Mouse (Mus musculus) erythroblast, embryonic 14.5 days (primary cell): Measurements from ENCODE around the gene Tiparp.

Experiments
- GATA1 ChIP-seq: IDR thresholded peaks from 2 replicates; pipeline ENCODE4 v1.6.1; 2012; ENCODE audit warnings: low read length, inconsistent platforms, mixed read lengths
- TAL1 ChIP-seq: IDR thresholded peaks from 3 replicates; pipeline ENCODE4 v1.6.1; 2012; ENCODE audit warnings: low read length, inconsistent platforms, mixed read lengths

DNA sequence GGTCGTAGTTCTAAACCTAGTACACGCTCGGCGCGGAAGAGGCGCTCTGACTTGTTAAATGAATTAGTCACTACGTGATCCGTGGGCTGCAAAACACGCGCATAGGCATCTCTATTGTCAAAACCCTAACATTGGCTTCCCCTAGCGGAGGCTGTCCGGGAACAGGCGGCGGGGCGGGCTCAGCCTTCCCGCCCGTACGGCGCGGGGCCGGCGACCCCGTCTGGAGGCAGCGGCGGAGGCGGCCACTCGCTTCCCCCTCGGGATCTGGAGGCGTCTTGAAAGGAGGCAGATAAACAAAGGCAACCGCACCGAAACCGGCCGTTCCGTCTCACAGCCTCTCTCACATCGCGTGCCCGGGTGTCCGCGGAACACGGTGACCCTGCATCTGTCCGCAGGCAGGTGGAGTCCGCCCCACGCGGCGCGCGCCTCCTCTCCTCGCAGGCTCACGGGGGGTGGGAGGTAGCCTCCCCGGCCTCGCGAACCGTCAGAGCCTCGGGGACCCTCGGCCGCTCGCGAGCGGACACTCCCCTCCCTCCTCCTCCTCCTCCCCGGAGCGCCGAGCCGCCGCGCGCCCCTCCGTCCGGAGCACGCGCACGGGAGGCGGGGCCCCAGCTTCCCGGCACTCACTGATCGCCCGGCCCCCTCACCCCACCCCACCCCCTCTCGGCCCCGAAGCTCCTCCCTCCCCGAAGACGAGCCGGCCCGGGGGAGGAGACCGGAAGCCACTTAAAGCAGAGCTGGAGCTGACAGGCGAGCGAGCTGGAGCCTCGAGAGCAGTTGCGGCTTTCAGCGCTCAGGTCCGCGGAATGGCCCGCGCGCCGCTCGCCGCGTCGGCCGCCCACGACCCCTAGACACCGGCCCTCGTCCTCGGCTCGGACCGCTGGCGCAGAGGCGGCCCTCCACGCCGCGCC lies at the start of gene Tiparp:
- TF ChIP-seq GATA1 (no peak), TAL1 (no peak)
